In genomic region chr16:58671212-58671985, GRCm38 (mm10) we compare ENCODE assay signal across 8 mouse cellular contexts. TPM values are rescaled to one million over a fixed set of nuclear protein-coding genes. Genes with fewer than 3 reads are reported as not detected.
DNase-seq lines count a peak whose midpoint lies in the region; ATAC-seq and TF ChIP-seq lines count a peak whose summit lies in the region.
"Had no signal": no experiment of that assay in that cellular context is flagged by ENCODE, and none has a peak within 500 bp of the region (broad histone marks: within the 10 kb centered on the region; RNA-seq: fewer than 3 reads in every experiment).

No protein-coding gene starts in this region.

- no peaks in the 10 kb centered on the region for H3K9me3 ChIP-seq in lung, postnatal 0 days (ENCODE audit: low read length)
- no peaks in the 10 kb centered on the region for H3K9me3 ChIP-seq in forebrain, embryonic 10.5 days
- no peaks in the 10 kb centered on the region for H3K9me3 ChIP-seq in limb, embryonic 15.5 days

- peak overlapping the region; percentile 65 for H3K4me3 ChIP-seq in lung, postnatal 0 days (ENCODE audit: low read depth, low read length)
- H3K4me3 ChIP-seq in forebrain, embryonic 10.5 days = peak overlapping the region; percentile 96
- H3K4me3 ChIP-seq in limb, embryonic 15.5 days = peak overlapping the region; percentile 76

- TF ChIP-seq CTCF in lung, postnatal 0 days (IDR thresholded peaks at IDR 0.05) = no peak

- no peak overlapping the region for H3K9ac ChIP-seq in lung, postnatal 0 days (replicated peaks; ENCODE audit: low read depth)
- no peak overlapping the region for H3K9ac ChIP-seq in limb, embryonic 15.5 days

- peak; percentile 58 for DNase-seq in lung, postnatal 0 days (ENCODE audit: low spot score)
- DNase-seq in lung, postnatal 4 days = no peak
- no peak for DNase-seq in forebrain, embryonic 10.5 days (ENCODE audit: extremely low spot score, low spot score)
- DNase-seq in right cerebral cortex, postnatal 4 days = no peak
- DNase-seq in thymus, postnatal 10 days (ENCODE audit: low spot score in 2 of 2) = no peak
- DNase-seq: right cerebral cortex, postnatal 25 days had no signal

- peaks cover 3% of the 10 kb centered on the region; the same call in 1 of the 2 replicates for H3K4me1 ChIP-seq in lung, postnatal 0 days (ENCODE audit: insufficient read depth, low read depth, low read length)
- peaks cover 16% of the 10 kb centered on the region for H3K4me1 ChIP-seq in forebrain, embryonic 10.5 days
- H3K4me1 ChIP-seq in limb, embryonic 15.5 days = 0 out of 2 replicates have a peak, but pooled peaks cover 8% of the 10 kb centered on the region

- no peak for TF ChIP-seq EP300 in lung, postnatal 0 days (IDR thresholded peaks at IDR 0.05)

- WGBS in lung, postnatal 0 days = 57% methylated on average over 8 of the region's 8 CpGs
- WGBS in forebrain, embryonic 10.5 days = 76% methylated on average over 8 of the region's 8 CpGs
- WGBS in limb, embryonic 15.5 days = 72% methylated on average over 8 of the region's 8 CpGs

- no peak for ATAC-seq in lung, postnatal 0 days
- ATAC-seq in limb, embryonic 15.5 days (ENCODE audit: insufficient number of reproducible peaks, low FRiP score, low TSS enrichment, low read depth) = no peak
- ATAC-seq in granulocyte monocyte progenitor cell, adult 5-6 weeks (replicated peaks; ENCODE audit: poor library complexity, severe bottlenecking) = no peak

- H3K36me3 ChIP-seq in lung, postnatal 0 days (ENCODE audit: insufficient read depth, low read length) = peaks cover 6% of the 10 kb centered on the region; the same call in 1 of the 2 replicates
- H3K36me3 ChIP-seq in forebrain, embryonic 10.5 days (replicated peaks) = peaks cover 34% of the 10 kb centered on the region
- H3K36me3 ChIP-seq in limb, embryonic 15.5 days = peaks cover 30% of the 10 kb centered on the region

- H3K4me2 ChIP-seq in lung, postnatal 0 days (replicated peaks; ENCODE audit: low read depth, low read length) = peak overlapping the region; percentile 95; the same call in 1 of the 2 replicates
- peak overlapping the region; percentile 75 for H3K4me2 ChIP-seq in limb, embryonic 15.5 days

- no peaks in the 10 kb centered on the region for H3K27me3 ChIP-seq in lung, postnatal 0 days (replicated peaks; ENCODE audit: insufficient read depth, low read length)
- H3K27me3 ChIP-seq in forebrain, embryonic 10.5 days (ENCODE audit: poor library complexity, severe bottlenecking) = no peaks in the 10 kb centered on the region
- H3K27me3 ChIP-seq in limb, embryonic 15.5 days = no peaks in the 10 kb centered on the region

- H3K27ac ChIP-seq in lung, postnatal 0 days (ENCODE audit: low read length) = no peak overlapping the region
- H3K27ac ChIP-seq in forebrain, embryonic 10.5 days = peak overlapping the region; percentile 92; the same call in 1 of the 2 replicates
- H3K27ac ChIP-seq in limb, embryonic 15.5 days = no peak overlapping the region

RNA-seq across cellular contexts. Expression of gene Cpox, which starts 1.3 kb away (rescaled TPM):
- 13.4 and 14.2 TPM in 2 replicates for polyA plus RNA-seq in lung, postnatal 0 days (2015; fragmentation: Nextera tagmentation; extraction: Ambion mirVana)
- 25.6 and 30.4 TPM in 2 replicates for polyA plus RNA-seq in forebrain, embryonic 10.5 days (2016; fragmentation: Nextera tagmentation; extraction: Ambion mirVana)
- 25.3 and 30.0 TPM in 2 replicates for polyA plus RNA-seq in limb, embryonic 15.5 days (2015; fragmentation: Nextera tagmentation; extraction: Ambion mirVana)
- 21.9 and 32.7 TPM in 2 replicates for total RNA-seq in granulocyte monocyte progenitor cell, adult 5-6 weeks (2014; fragmentation: Nextera tagmentation)
- total RNA-seq in granulocyte monocyte progenitor cell, adult 5-6 weeks (2017) = 23.4 and 25.2 TPM in 2 replicates

RNA-seq across cellular contexts. Expression of gene E330017A01Rik, which starts 32.9 kb away (rescaled TPM):
- polyA plus RNA-seq in lung, postnatal 0 days (2015; fragmentation: Nextera tagmentation; extraction: Ambion mirVana) = not detected in 2 replicates
- polyA plus RNA-seq in forebrain, embryonic 10.5 days (2016; fragmentation: Nextera tagmentation; extraction: Ambion mirVana) = not detected in 2 replicates
- not detected in 2 replicates for polyA plus RNA-seq in limb, embryonic 15.5 days (2015; fragmentation: Nextera tagmentation; extraction: Ambion mirVana)
- not detected in 2 replicates for total RNA-seq in granulocyte monocyte progenitor cell, adult 5-6 weeks (2014; fragmentation: Nextera tagmentation)
- not detected in 2 replicates for total RNA-seq in granulocyte monocyte progenitor cell, adult 5-6 weeks (2017)

RNA-seq across cellular contexts. Expression of gene Gpr15, which starts 47.5 kb away (rescaled TPM):
- polyA plus RNA-seq in lung, postnatal 0 days (2015; fragmentation: Nextera tagmentation; extraction: Ambion mirVana) = 0.08 and 0.18 TPM in 2 replicates
- polyA plus RNA-seq in forebrain, embryonic 10.5 days (2016; fragmentation: Nextera tagmentation; extraction: Ambion mirVana) = not detected in 2 replicates
- polyA plus RNA-seq in limb, embryonic 15.5 days (2015; fragmentation: Nextera tagmentation; extraction: Ambion mirVana) = not detected in 2 replicates
- 0.92 TPM in 1 of 2 replicates, not detected in the other for total RNA-seq in granulocyte monocyte progenitor cell, adult 5-6 weeks (2014; fragmentation: Nextera tagmentation)
- total RNA-seq in granulocyte monocyte progenitor cell, adult 5-6 weeks (2017) = 0.77 and 0.78 TPM in 2 replicates

RNA-seq across cellular contexts. Expression of gene Gm813, which starts 54.6 kb away (rescaled TPM):
- polyA plus RNA-seq in lung, postnatal 0 days (2015; fragmentation: Nextera tagmentation; extraction: Ambion mirVana) = not detected in 2 replicates
- not detected in 2 replicates for polyA plus RNA-seq in forebrain, embryonic 10.5 days (2016; fragmentation: Nextera tagmentation; extraction: Ambion mirVana)
- polyA plus RNA-seq in limb, embryonic 15.5 days (2015; fragmentation: Nextera tagmentation; extraction: Ambion mirVana) = not detected in 2 replicates
- total RNA-seq in granulocyte monocyte progenitor cell, adult 5-6 weeks (2014; fragmentation: Nextera tagmentation) = not detected in 2 replicates
- not detected in 2 replicates for total RNA-seq in granulocyte monocyte progenitor cell, adult 5-6 weeks (2017)

RNA-seq across cellular contexts. Expression of gene Cldnd1, which starts 56.3 kb away (rescaled TPM):
- polyA plus RNA-seq in lung, postnatal 0 days (2015; fragmentation: Nextera tagmentation; extraction: Ambion mirVana) = 80.4 and 81.8 TPM in 2 replicates
- 91.0 and 106 TPM in 2 replicates for polyA plus RNA-seq in forebrain, embryonic 10.5 days (2016; fragmentation: Nextera tagmentation; extraction: Ambion mirVana)
- polyA plus RNA-seq in limb, embryonic 15.5 days (2015; fragmentation: Nextera tagmentation; extraction: Ambion mirVana) = 138 and 147 TPM in 2 replicates
- total RNA-seq in granulocyte monocyte progenitor cell, adult 5-6 weeks (2014; fragmentation: Nextera tagmentation) = 27.8 and 57.0 TPM in 2 replicates
- 13.4 and 23.7 TPM in 2 replicates for total RNA-seq in granulocyte monocyte progenitor cell, adult 5-6 weeks (2017)
